Mouse (Mus musculus) testis, adult 2 months (tissue): ENCODE results near the gene Smarcal1. TPM values are rescaled to one million over a fixed set of nuclear protein-coding genes. Genes with fewer than 3 reads are reported as not detected.

Experiments
- H3K27ac ChIP-seq: fragments of 200-500 bp; 2 replicates; pipeline ENCODE4 v1.5.1; 2012; ENCODE audit warnings: low read depth, low read length; ENCODE audit not compliant: control insufficient read depth, insufficient read depth
- H3K27me3 ChIP-seq: fragments of 200-500 bp; 2 replicates; pipeline ENCODE4 v1.6.1; 2012; ENCODE audit warnings: mild to moderate bottlenecking, low read length, moderate library complexity; ENCODE audit not compliant: control insufficient read depth, insufficient read depth
- H3K36me3 ChIP-seq: fragments of 200-500 bp; 2 replicates; pipeline ENCODE4 v1.6.1; 2012; ENCODE audit warnings: mild to moderate bottlenecking, low read length; ENCODE audit not compliant: control insufficient read depth, insufficient read depth
- H3K4me1 ChIP-seq: fragments of 200-500 bp; 2 replicates; pipeline ENCODE4 v1.6.1; 2012; ENCODE audit warnings: low read length; ENCODE audit not compliant: control insufficient read depth, insufficient read depth
- H3K4me3 ChIP-seq: fragments of 200-500 bp; 2 replicates; pipeline ENCODE4 v1.5.1; 2012; ENCODE audit warnings: low read depth, mild to moderate bottlenecking, low read length, moderate library complexity, mixed read lengths; ENCODE audit not compliant: control insufficient read depth
- CTCF ChIP-seq: fragments of 200-500 bp; IDR thresholded peaks from 2 replicates; pipeline ENCODE4 v1.5.1; 2012; ENCODE audit warnings: low read depth, mild to moderate bottlenecking, inconsistent platforms, low read length, moderate library complexity; ENCODE audit not compliant: control insufficient read depth, insufficient read depth, insufficient replicate concordance
- POLR2A ChIP-seq: fragments of 200-500 bp; IDR thresholded peaks from 2 replicates; pipeline ENCODE4 v1.6.1; 2012; ENCODE audit warnings: low read depth, mild to moderate bottlenecking, inconsistent platforms, low read length, moderate library complexity; ENCODE audit not compliant: control insufficient read depth
- polyA plus RNA-seq: library from polyadenylated mRNA; depleted of rRNA; stranded (reverse); fragments of >200 nt; gene quantifications from 2 replicates; pipeline ENCODE4 v1.2.3, GENCODE M21; 2012; rRNA removed

The Smarcal1 gene
- 10.7 and 12.9 TPM in 2 replicates for polyA plus RNA-seq

DNA sequence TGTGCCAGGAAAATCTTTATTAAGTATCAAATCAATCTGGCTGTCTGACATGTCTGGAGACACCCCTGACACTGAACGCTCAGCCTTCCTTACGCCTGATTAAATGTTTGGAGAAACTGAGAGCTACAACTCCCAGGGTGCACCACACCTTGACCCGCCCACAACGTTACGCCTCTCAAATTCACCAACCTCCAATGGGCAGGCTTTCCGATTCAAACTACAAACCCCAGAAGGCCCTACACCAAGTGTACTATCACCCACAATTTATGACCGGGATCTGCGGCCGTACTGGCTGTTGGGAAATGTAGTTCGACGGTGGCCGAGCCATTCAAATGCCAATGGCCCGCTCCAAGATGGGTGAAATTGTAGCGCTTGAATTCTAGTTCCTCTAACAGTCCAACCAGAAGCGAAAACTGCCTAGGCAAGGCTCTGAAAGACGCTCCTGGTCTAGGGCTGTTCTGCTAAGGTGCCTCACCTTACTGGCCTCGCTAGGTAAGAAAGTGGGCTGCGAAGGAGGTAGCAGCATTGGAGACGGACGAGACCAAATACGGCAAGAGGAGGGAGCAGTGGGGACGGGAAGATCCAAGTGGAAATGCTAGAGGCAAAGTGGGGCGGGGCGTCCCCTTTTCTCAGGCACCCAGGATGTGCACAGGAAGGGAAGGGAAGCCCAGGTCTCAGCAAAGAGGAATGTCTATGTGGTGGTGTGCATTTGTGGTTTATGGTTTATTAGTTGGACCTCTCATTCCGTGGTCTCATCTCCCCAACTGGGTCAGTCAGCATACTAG, at the start of gene Smarcal1:
Gene Smarcal1, plus strand, starts transcription at position 305 of the 785 bp plus-strand sequence.
- Histone ChIP-seq H3K36me3 (no peaks in the 10 kb centered on the region; the same call in 1 of the 2 replicates), H3K4me1 (peaks cover 7% of the 10 kb centered on the region), H3K4me3 (peak within 1 kb of the TSS; percentile 99), H3K27ac (peak within 1 kb of the TSS; percentile 98), H3K27me3 (no peaks in the 10 kb centered on the region)
- TF ChIP-seq CTCF: no peak
- TF ChIP-seq POLR2A: peak; percentile 47

GRCm38 (mm10) chr1:72533439-72533838, 49.6 kb upstream of the Smarcal1 start:
- Histone ChIP-seq H3K36me3 (no peaks in the 10 kb centered on the region), H3K4me1 (peaks cover 11% of the 10 kb centered on the region), H3K4me3 (no peak overlapping the region), H3K27me3 (peaks cover 2% of the 10 kb centered on the region; the same call in 1 of the 2 replicates), H3K27ac (no peak overlapping the region)
- no peak for TF ChIP-seq POLR2A
- no peak for TF ChIP-seq CTCF

DNA sequence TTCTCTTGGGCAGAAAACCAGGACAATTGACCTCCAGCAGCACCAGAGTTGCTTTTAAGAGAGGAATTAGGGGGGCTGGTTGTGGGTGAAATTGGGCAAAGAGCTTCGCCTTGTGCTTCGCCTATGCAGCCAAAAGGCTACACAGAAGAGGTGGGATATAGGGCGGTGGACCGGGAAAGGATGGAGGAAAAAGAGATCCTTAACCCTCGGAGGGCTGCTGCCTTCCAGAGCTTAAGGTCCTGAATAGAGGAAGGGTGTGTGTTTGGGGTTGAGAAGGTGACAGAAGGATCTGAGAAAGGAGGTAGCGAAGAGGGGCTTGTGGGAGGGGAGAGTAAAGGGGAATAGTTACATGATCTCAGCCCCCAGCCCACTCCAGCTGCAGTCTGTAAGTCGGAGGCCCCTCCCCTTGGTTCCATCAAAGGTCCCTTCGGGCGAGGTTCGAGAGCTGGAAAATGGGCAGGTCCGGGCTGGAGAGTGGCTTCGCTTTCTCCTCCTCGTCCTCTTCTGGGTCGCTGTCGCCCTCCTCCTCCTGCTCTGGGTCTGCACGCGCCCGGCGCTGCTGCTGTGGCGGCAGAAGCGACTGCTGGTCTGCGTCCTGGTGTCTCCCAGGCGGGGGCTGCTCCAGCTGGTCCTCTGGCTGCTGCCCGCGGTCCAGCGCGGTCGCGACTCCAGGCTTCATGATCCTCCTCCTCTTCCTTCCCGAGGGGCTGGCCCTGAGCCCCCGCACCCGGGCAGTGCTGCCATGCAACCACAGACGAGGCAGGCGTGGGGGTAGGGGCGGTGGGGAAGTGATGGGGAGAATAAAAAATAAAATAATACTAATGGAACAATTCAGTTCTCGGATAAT, 47.1 kb upstream of the Smarcal1 start:
- Histone ChIP-seq H3K4me1 (peaks cover 11% of the 10 kb centered on the region), H3K27me3 (peaks cover 2% of the 10 kb centered on the region; the same call in 1 of the 2 replicates), H3K4me3 (no peak overlapping the region), H3K27ac (no peak overlapping the region), H3K36me3 (no peaks in the 10 kb centered on the region)
- TF ChIP-seq POLR2A: no peak
- no peak for TF ChIP-seq CTCF

DNA sequence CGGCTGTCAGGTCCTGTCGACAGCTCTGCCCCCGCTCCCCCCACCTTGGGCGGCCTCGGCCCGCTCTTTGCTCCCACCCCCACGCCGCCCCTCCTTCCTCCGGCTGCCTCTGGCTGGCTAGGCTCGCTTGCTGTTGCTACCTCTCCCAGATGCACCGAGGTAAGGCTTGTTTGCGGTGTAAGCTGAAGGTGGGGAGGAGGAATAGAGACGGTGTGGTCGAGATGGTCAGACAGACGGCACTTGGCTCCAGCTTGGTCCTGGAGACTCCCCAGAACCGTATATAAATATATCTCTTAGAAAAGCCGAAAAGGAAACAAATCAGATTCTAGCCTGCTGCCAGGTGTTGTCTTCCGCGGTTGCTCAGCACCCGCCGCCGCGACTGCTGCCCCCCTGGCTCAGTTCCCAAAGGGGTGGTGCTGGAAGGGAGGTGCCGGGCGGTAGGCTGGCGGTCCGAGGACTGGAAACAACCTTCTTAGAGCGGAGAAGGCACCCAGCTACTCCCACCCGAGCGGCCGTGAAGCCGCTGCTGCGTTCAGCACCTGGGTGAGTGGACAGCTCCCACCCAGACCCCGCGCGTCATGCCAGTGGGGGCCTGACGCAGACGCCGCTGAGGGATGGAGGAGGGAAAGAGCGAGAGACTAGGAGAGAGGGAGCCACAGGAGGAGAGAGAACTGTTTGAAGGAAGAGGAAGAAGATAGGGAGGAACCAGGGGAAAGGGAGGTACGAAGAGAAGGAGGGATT, 46.3 kb upstream of the Smarcal1 start, which contains the start of gene March4:
Gene March4, minus strand, starts transcription at position 320 of the 741 bp plus-strand sequence.
- no peak for TF ChIP-seq CTCF
- no peak for TF ChIP-seq POLR2A
- Histone ChIP-seq H3K27ac (no peak within 1 kb of the TSS), H3K36me3 (no peaks in the 10 kb centered on the region), H3K27me3 (peaks cover 2% of the 10 kb centered on the region; the same call in 1 of the 2 replicates), H3K4me3 (peak within 1 kb of the TSS; percentile 22), H3K4me1 (peaks cover 11% of the 10 kb centered on the region)

DNA sequence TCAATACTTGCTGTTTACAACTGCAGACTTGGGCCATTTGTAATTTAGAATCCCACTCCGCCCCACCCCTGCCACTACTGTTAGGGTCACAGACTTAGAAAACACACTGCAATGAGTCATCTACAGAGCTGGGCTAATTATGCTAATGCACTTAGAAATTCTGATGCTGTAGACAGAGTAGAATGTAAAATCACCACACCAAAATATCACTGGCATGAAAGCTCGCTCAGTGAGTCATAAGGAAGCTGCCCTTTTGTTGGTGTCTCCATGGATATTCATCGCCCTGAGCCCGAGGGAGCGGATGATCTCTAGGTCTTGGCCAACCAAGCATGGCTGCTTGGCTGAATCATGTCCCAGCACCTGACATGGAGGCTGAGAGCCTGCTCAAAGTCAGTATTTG, 44.8 kb upstream of the Smarcal1 start:
- Histone ChIP-seq H3K4me3 (no peak overlapping the region), H3K27me3 (peaks cover 2% of the 10 kb centered on the region; the same call in 1 of the 2 replicates), H3K27ac (no peak overlapping the region), H3K4me1 (peaks cover 11% of the 10 kb centered on the region), H3K36me3 (no peaks in the 10 kb centered on the region)
- TF ChIP-seq CTCF (no peak), POLR2A (no peak)

DNA sequence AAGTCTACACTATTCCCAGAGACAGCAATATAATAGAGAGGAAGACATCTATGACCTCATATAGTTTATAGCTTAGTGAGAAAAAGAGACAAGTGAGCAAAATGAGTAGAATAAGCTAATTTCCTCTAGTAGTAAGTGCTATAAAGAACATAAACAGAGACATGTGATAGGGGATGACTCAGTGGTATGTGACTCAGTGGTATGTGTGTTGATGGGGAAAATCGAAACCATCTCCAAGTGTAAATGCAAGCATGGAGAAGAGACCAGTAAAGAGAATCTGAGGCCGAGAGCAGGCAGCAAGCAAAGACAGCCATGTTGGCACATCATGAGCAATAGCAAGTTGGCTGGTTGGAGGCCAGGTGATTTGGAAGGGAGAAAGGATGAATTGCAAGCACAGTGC, 32.7 kb upstream of the Smarcal1 start:
- no peaks in the 10 kb centered on the region for H3K4me1 ChIP-seq
- no peaks in the 10 kb centered on the region for H3K36me3 ChIP-seq
- H3K27ac ChIP-seq: no peak overlapping the region
- H3K4me3 ChIP-seq: no peak overlapping the region
- no peaks in the 10 kb centered on the region for H3K27me3 ChIP-seq
- TF ChIP-seq CTCF (no peak), POLR2A (no peak)
